Mouse (Mus musculus) B cell, adult (primary cell): ENCODE results near the gene Fbxo40. TPM values are rescaled to one million over a fixed set of nuclear protein-coding genes. Genes with fewer than 3 reads are reported as not detected.

Source experiments
- total RNA-seq: library from RNA; stranded (reverse); gene quantifications from 4 replicates; pipeline ENCODE4 v1.2.4, GENCODE M21; 2023; ENCODE audit not compliant: inconsistent age

Fbxo40 gene
- total RNA-seq: 0.09 to 1.3 TPM (median 0.29 TPM) in 4 replicates

DNA sequence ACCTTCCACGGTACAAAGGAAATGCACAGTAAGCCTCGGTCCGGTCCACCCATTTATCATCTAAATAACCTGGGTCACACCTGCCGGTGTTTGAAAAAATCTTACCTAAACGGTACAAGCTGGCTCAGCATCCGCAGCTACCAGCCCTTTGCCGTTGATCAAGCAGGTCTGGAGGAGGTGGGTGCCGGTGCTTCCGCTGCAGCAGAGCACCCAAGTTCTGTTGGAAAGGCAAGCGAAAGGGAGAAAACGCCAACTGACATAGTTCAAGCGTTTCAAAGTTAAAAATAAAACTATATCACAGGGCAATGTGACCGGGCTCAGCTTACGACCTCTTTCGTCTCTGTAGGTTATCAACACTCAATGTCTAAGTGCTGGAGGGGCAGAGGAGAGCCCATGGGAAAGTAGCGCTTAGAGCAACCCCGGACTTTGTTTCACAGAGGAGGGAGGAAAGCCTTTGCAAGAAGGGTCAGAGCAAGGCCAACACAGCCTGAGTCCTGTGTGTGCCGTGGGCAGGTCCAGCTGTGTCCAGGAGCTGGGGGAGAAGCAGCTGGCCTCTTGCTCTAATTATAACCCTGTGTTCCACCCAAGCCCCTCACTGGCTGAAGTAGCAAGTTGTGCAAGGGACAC, at the start of gene Fbxo40:
Gene Fbxo40, minus strand, starts transcription at position 469 of the 627 bp plus-strand sequence.

DNA sequence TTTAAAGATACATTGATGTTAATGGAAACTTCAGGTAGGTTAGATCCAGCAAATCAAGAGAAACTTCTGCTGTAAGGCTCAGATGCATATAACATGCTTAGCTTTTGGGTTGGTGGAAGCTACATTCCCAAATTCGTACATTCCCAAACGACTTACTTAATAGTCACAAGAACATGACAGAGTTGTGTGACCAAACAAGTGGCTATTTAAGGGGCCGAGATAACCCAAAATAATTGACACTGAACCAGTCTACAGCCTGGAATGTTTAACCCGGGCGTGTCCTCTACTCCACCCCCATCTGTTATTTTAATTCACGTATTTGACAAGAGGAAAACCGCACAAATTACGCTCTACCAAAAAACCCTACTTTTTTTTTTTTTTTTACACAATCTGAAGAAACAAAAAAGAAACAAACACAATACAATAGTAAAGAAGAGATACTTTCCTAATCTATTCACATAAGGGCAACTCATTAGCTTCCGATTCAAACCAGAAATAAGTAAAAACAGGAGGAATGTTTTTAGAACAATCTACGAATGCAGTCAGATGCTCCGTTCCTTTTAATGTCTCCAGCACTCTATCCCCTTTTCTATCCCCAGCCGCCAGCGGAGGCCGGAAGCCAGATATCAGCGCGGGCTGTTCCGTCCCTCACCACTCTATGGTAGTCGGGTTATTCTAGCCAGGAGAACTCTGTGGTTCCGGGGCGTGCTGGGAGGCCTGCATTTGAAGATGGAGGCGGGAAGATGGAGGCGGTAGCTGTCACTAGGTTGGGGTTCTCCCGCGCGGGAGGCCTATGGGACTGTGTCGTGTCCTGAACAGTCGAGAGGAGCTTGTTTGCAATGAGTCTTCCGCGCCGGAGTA, 21.0 kb upstream of the Fbxo40 start, which contains the start of gene Polq:
Gene Polq, plus strand, starts transcription at position 726 of the 861 bp plus-strand sequence.

GRCm38 (mm10) chr16:36934841-36935620, 55.2 kb downstream of the Fbxo40 start, which contains the start of gene Hcls1:
Hcls1 (plus strand) TSS chr16:36934983.

Other genes starting within 250 kb of the Fbxo40 start
- 10.6 to 82.9 TPM (median 26.5 TPM) in 4 replicates for gene Slc15a2, start 205.5 kb downstream of the Fbxo40 start, total RNA-seq
- gene Iqcb1, start 162.1 kb downstream of the Fbxo40 start, total RNA-seq: 67.6 to 115 TPM (median 93.9 TPM) in 4 replicates
- gene Eaf2, start 115.5 kb downstream of the Fbxo40 start, total RNA-seq: 12.3 to 14.5 TPM (median 13.4 TPM) in 4 replicates
- gene Golgb1, start 115.3 kb downstream of the Fbxo40 start, total RNA-seq: 39.8 to 47.3 TPM (median 43.4 TPM) in 4 replicates
- gene Hcls1, start 55.5 kb downstream of the Fbxo40 start, total RNA-seq: 386 to 409 TPM (median 390 TPM) in 4 replicates
- 5.6 to 6.5 TPM (median 6.3 TPM) in 4 replicates for gene Polq, start 21.3 kb upstream of the Fbxo40 start, total RNA-seq